Mouse (Mus musculus) embryonic fibroblast, embryonic 13.5 days (primary cell): ENCODE results near the gene Olfr301. TPM values are rescaled to one million over a fixed set of nuclear protein-coding genes. Genes with fewer than 3 reads are reported as not detected.

Experiments
- H3K27ac ChIP-seq: 2 replicates; pipeline ENCODE4 v1.5.1; 2012; ENCODE audit warnings: low read length, control low read depth, inconsistent platforms; ENCODE audit not compliant: insufficient read depth
- H3K4me1 ChIP-seq: 2 replicates; pipeline ENCODE4 v1.6.1; 2011; ENCODE audit warnings: low read length; ENCODE audit not compliant: control insufficient read depth, insufficient read depth
- H3K4me3 ChIP-seq: 2 replicates; pipeline ENCODE4 v1.5.1; 2011; ENCODE audit warnings: mild to moderate bottlenecking, control low read depth, low read length; ENCODE audit not compliant: insufficient read depth
- CTCF ChIP-seq: IDR thresholded peaks from 2 replicates; pipeline ENCODE4 v1.5.1; 2011; ENCODE audit warnings: mild to moderate bottlenecking, control low read depth, low read length, moderate library complexity, borderline replicate concordance; ENCODE audit not compliant: insufficient read depth
- POLR2A ChIP-seq: IDR thresholded peaks from 2 replicates; pipeline ENCODE4 v1.6.1; 2011; ENCODE audit warnings: low read depth, mild to moderate bottlenecking, control low read depth, low read length, moderate library complexity
- polyA plus RNA-seq: library from polyadenylated mRNA; stranded (reverse); fragments of >200 nt; gene quantifications from 2 replicates; pipeline ENCODE4 v1.2.4, GENCODE M21; 2011; ENCODE audit warnings: low read depth; ENCODE audit not compliant: missing spikeins, insufficient read length

Gene Olfr301
- not detected in 2 replicates for polyA plus RNA-seq

DNA sequence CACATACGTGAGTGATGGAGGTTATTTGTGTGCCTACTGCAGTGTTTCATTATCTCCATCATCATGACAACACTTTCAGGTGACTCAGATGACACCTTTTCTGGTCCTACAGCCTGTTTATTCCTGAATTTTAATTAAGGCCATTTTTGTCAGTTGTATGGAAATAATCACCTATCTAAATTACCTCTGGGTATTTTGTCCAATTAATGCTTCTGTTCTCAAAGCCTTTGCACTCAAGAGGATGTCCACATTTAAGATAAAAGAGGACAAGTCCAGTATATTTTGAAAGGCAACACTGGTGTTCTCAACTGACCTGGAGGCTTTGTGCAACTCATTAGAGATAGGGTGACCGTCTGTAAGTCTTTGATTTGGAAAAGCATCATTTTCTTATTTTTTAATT, at the start of gene Olfr301:
Olfr301 (plus strand) TSS at position 301 of the 400 bp plus-strand sequence.
- Histone ChIP-seq H3K27ac (no peak within 1 kb of the TSS), H3K4me1 (no peaks in the 10 kb centered on the region), H3K4me3 (no peak within 1 kb of the TSS)
- TF ChIP-seq CTCF (no peak), POLR2A (no peak)

DNA sequence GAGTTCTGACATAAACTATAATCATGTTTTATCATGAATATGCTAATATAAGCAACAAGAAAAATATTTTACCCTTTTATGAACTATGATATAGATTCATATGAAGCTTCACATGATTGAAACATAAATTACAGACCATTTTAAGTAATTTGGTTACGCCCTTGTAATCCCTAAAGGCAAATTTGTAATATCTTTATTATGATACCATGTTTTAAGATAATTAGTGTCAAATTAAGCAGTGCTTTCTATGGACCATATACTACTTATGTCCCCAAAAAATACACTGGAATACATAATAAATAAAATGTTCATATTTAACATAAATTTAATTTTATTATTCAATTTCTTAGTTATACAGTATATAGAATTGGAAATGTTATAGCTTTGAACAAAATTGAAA, 36.8 kb upstream of the Olfr301 start, which contains the start of gene Olfr305:
Olfr305 (minus strand) TSS at position 101 of the 400 bp plus-strand sequence.
- H3K4me1 ChIP-seq, result no peaks in the 10 kb centered on the region
- H3K27ac ChIP-seq, result no peak within 1 kb of the TSS
- H3K4me3 ChIP-seq, result no peak within 1 kb of the TSS
- no peak for TF ChIP-seq POLR2A
- no peak for TF ChIP-seq CTCF

DNA sequence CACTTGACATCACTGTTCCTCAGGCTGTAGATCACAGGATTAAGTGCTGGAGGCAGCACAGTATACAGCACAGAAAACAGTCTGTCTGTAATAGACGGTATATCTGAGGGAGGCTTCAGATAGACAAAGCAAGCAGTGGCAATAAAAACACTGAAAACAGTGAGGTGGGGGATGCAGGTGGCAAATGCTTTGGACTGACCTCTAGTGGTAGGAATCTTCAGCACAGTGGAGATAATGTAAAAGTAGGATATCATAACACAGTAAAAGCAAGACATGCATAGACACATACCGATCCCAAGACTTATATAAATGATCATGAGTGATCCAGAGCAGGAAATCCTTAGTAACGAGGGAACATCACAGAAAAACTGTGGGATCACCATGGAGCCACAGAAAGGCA, 17.9 kb upstream of the Olfr301 start:
- TF ChIP-seq CTCF, result no peak
- TF ChIP-seq POLR2A, result no peak
- no peak overlapping the region for H3K4me3 ChIP-seq
- H3K4me1 ChIP-seq, result no peaks in the 10 kb centered on the region
- H3K27ac ChIP-seq, result no peak overlapping the region

DNA sequence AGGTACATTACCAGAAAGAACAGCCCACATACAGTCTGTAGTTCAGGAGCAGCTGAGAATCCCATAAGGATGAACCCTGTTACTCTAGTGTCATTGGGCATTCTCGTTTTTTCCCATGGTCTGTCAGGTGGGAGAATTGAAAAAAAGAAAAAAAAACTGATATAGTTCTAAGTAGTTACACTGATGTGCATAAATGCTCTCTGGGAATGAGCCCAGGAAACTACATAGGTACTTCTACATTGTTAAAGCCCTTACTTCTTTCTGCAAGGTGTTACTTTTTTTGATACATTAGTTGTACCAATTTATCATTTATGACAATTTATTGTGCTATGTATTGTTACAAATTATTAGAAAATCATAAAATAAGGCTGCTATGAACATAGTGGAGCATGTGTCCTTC, 17.1 kb upstream of the Olfr301 start, which contains the start of gene Olfr304:
Olfr304 (minus strand) TSS at position 101 of the 400 bp plus-strand sequence.
- Histone ChIP-seq H3K27ac (no peak within 1 kb of the TSS), H3K4me3 (no peak within 1 kb of the TSS), H3K4me1 (no peaks in the 10 kb centered on the region)
- TF ChIP-seq POLR2A, result no peak
- no peak for TF ChIP-seq CTCF

DNA sequence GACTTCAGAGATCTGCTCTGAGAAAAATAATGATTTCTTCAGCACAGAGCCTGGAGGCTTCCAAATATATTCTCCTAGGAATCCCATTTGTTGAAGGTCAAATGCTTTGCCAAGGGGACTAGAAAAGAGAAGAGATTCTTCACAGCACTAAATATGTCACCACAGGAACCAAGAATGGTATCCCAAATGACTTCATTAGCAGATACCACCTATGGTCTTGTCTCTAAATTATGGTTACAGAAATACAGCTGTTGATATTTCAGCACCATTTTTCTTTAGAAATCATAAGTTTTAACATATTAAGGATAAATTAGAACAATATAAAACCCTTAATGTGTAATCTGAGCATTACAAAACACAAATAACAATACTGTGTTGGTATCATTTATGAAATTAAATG, 6.0 kb upstream of the Olfr301 start, which contains the start of gene Olfr303:
Olfr303 (minus strand) TSS at position 101 of the 400 bp plus-strand sequence.
- TF ChIP-seq CTCF, result no peak
- no peak for TF ChIP-seq POLR2A
- H3K4me1 ChIP-seq, result no peaks in the 10 kb centered on the region
- H3K27ac ChIP-seq, result no peak within 1 kb of the TSS
- H3K4me3 ChIP-seq, result no peak within 1 kb of the TSS

DNA sequence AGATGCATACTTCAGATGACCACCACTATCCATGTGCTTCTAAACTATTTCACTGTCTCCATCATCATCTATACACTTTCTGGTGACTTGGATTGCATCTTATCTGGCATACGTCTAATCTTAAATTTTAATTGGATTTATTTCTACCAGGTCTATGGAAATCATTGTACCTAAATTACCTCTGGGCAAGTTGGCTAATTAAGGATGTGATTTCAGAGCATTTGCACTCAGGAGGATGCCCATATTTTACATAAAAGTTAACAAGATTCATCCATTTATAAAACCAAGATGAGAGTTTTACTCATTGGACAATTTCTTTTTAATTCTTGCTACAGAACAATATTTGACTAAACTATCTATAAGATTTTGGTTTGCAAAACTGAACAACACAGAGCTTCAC, 56.0 kb downstream of the Olfr301 start, which contains the start of gene Olfr299:
Olfr299 (plus strand) TSS at position 301 of the 400 bp plus-strand sequence.
- Histone ChIP-seq H3K4me3 (no peak within 1 kb of the TSS), H3K27ac (no peak within 1 kb of the TSS), H3K4me1 (no peaks in the 10 kb centered on the region)
- TF ChIP-seq CTCF (no peak), POLR2A (no peak)

Other genes with a start within 250 kb of the Olfr301 start
- gene Vmn2r75, start 232.1 kb upstream of the Olfr301 start, polyA plus RNA-seq, result not detected in 2 replicates
- gene Vmn2r76, start 157.5 kb upstream of the Olfr301 start, polyA plus RNA-seq, result not detected in 2 replicates
- gene Olfr310, start 126.7 kb upstream of the Olfr301 start, polyA plus RNA-seq, result not detected in 2 replicates
- gene Olfr309, start 90.1 kb upstream of the Olfr301 start, polyA plus RNA-seq, result not detected in 2 replicates
- not detected in 2 replicates for gene Olfr308, start 78.2 kb upstream of the Olfr301 start, polyA plus RNA-seq
- not detected in 2 replicates for gene Olfr307, start 66.3 kb upstream of the Olfr301 start, polyA plus RNA-seq
- gene Olfr305, start 36.9 kb upstream of the Olfr301 start, polyA plus RNA-seq, result not detected in 2 replicates
- not detected in 2 replicates for gene Olfr304, start 17.2 kb upstream of the Olfr301 start, polyA plus RNA-seq
- gene Olfr303, start 6.1 kb upstream of the Olfr301 start, polyA plus RNA-seq, result not detected in 2 replicates
- gene Olfr299, start 56.1 kb downstream of the Olfr301 start, polyA plus RNA-seq, result not detected in 2 replicates
- gene Olfr298, start 88.6 kb downstream of the Olfr301 start, polyA plus RNA-seq, result not detected in 2 replicates
- gene Olfr297, start 116.1 kb downstream of the Olfr301 start, polyA plus RNA-seq, result not detected in 2 replicates
- gene Olfr295, start 180.0 kb downstream of the Olfr301 start, polyA plus RNA-seq, result not detected in 2 replicates
- not detected in 2 replicates for gene Olfr294, start 212.8 kb downstream of the Olfr301 start, polyA plus RNA-seq
- gene Olfr293, start 245.2 kb downstream of the Olfr301 start, polyA plus RNA-seq, result not detected in 2 replicates